Mouse (Mus musculus) liver, postnatal 0 days (tissue): ENCODE results near the gene Mapk9.

Source experiments
- CTCF ChIP-seq: sonication (generic); IDR thresholded peaks from 2 replicates; pipeline ENCODE4 v1.5.1; 2016; ENCODE audit warnings: antibody characterized with exemption, low read depth
- EP300 ChIP-seq: IDR thresholded peaks from 2 replicates; pipeline ENCODE4 v1.6.1; 2016; ENCODE audit warnings: antibody characterized with exemption, low read depth, mild to moderate bottlenecking

GRCm38 (mm10) chr11:49895966-49896590, 49.5 kb downstream of the Mapk9 start:
- TF ChIP-seq CTCF (no peak), EP300 (no peak)
